Mouse (Mus musculus) neural tube, embryonic 13.5 days (tissue): ENCODE data around the gene Grin2d. TPM values are rescaled to one million over a fixed set of nuclear protein-coding genes. Genes with fewer than 3 reads are reported as not detected.

Experiments
- ATAC-seq: fragments of 200-750 bp; cut with Nextera tagmentation; 2 replicates; pipeline ENCODE4 v1.8.0; 2017; ENCODE audit warnings: low read depth, mild to moderate bottlenecking, moderate TSS enrichment, moderate library complexity
- H3K27ac ChIP-seq: fragments of 300-500 bp; sonication (generic); replicated peaks from 2 replicates; pipeline ENCODE4 v1.5.1; 2015; ENCODE audit warnings: moderate library complexity, mild to moderate bottlenecking, inconsistent platforms
- H3K27me3 ChIP-seq: fragments of 300-500 bp; sonication (generic); 2 replicates; pipeline ENCODE4 v1.6.1; 2015; ENCODE audit warnings: mild to moderate bottlenecking, inconsistent platforms
- H3K36me3 ChIP-seq: fragments of 300-500 bp; sonication (generic); 2 replicates; pipeline ENCODE4 v1.6.1; 2015; ENCODE audit warnings: mild to moderate bottlenecking, inconsistent platforms
- H3K4me1 ChIP-seq: fragments of 300-500 bp; sonication (generic); replicated peaks from 2 replicates; pipeline ENCODE4 v1.6.1; 2015; ENCODE audit warnings: inconsistent platforms
- H3K4me2 ChIP-seq: fragments of 300-500 bp; sonication (generic); 2 replicates; pipeline ENCODE4 v1.6.1; 2015; ENCODE audit warnings: inconsistent platforms, mild to moderate bottlenecking, moderate library complexity
- H3K4me3 ChIP-seq: fragments of 300-500 bp; sonication (generic); 2 replicates; pipeline ENCODE4 v1.5.1; 2015; ENCODE audit warnings: mild to moderate bottlenecking, inconsistent platforms
- H3K9ac ChIP-seq: fragments of 300-500 bp; sonication (generic); 2 replicates; pipeline ENCODE4 v1.6.1; 2015; ENCODE audit warnings: moderate library complexity, mild to moderate bottlenecking, inconsistent platforms
- H3K9me3 ChIP-seq: fragments of 300-500 bp; sonication (generic); 2 replicates; pipeline ENCODE4 v1.6.1; 2016; ENCODE audit warnings: inconsistent platforms
- WGBS: fragments of 180-500 bp; shearing (Covaris S2); methylation state at CpG from one replicate; pipeline ENCODE4 v1.1.7; 2015; 5-methylcytosine and 5-hydroxymethylcytosine counted together
- polyA plus RNA-seq: library from polyadenylated mRNA; unstranded; fragments of >200 nt; fragmentation: Nextera tagmentation; extraction: Ambion mirVana; gene quantifications from 2 replicates; pipeline ENCODE4 v1.2.1, GENCODE M21; 2015

The Grin2d gene
- polyA plus RNA-seq, 1 experiment from 2014 or later = 1.6 TPM

GRCm38 (mm10) chr7:45798931-45799330, 79.2 kb downstream of the Grin2d start:
- ATAC-seq = no peak
- H3K9ac ChIP-seq = no peak overlapping the region
- peaks cover 38% of the 10 kb centered on the region for H3K27me3 ChIP-seq
- H3K4me2 ChIP-seq = peak overlapping the region; percentile 56
- H3K4me3 ChIP-seq = no peak overlapping the region
- H3K4me1 ChIP-seq = peaks cover 23% of the 10 kb centered on the region
- H3K27ac ChIP-seq = no peak overlapping the region
- peaks cover 88% of the 10 kb centered on the region for H3K36me3 ChIP-seq
- WGBS = 57% methylated on average over 7 of the region's 7 CpGs
- H3K9me3 ChIP-seq = no peaks in the 10 kb centered on the region

DNA sequence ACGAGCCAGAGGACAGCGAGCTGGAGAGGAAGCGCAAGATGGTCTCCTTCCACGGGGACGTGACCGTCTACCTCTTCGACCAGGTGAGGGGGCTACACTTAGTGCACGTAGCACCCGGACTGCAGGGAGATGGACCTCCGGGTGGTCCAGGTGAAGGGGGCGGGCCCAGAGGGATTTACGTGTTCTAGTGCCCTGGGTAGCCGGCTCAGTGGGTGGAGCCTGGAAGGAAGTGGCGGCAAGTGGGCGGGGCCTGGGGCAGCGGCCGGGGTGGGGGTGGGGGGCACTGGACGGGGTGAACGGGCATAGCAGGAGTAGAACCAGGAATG, 79.7 kb downstream of the Grin2d start:
- WGBS = 3% methylated on average over 19 of the region's 19 CpGs
- Histone ChIP-seq H3K4me3 (peak overlapping the region; percentile 33), H3K9ac (peak overlapping the region; percentile 68), H3K4me1 (peaks cover 23% of the 10 kb centered on the region), H3K9me3 (no peaks in the 10 kb centered on the region), H3K36me3 (peaks cover 88% of the 10 kb centered on the region), H3K27me3 (peaks cover 41% of the 10 kb centered on the region), H3K27ac (no peak overlapping the region), H3K4me2 (peak overlapping the region; percentile 56)
- ATAC-seq = no peak

GRCm38 (mm10) chr7:45797661-45798510, 80.3 kb downstream of the Grin2d start:
- Histone ChIP-seq H3K4me2 (peak overlapping the region; percentile 56), H3K27ac (no peak overlapping the region), H3K4me3 (peak overlapping the region; percentile 33), H3K27me3 (peaks cover 41% of the 10 kb centered on the region), H3K36me3 (peaks cover 88% of the 10 kb centered on the region), H3K4me1 (peaks cover 23% of the 10 kb centered on the region), H3K9me3 (no peaks in the 10 kb centered on the region), H3K9ac (peak overlapping the region; percentile 68)
- WGBS = 1% methylated on average over 60 of the region's 60 CpGs
- no peak for ATAC-seq

- Histone ChIP-seq H3K9ac (peak overlapping the region; percentile 68), H3K27ac (no peak overlapping the region), H3K9me3 (no peaks in the 10 kb centered on the region), H3K27me3 (peaks cover 41% of the 10 kb centered on the region), H3K36me3 (peaks cover 88% of the 10 kb centered on the region), H3K4me2 (peak overlapping the region; percentile 56; the same call in 1 of the 2 replicates), H3K4me3 (peak overlapping the region; percentile 33; the same call in 1 of the 2 replicates), H3K4me1 (peaks cover 23% of the 10 kb centered on the region)
- 49% methylated on average over 6 of the region's 6 CpGs for WGBS
- no peak for ATAC-seq
Measured at GRCm38 (mm10) chr7:45796950-45797349, 81.2 kb downstream of the Grin2d start.

DNA sequence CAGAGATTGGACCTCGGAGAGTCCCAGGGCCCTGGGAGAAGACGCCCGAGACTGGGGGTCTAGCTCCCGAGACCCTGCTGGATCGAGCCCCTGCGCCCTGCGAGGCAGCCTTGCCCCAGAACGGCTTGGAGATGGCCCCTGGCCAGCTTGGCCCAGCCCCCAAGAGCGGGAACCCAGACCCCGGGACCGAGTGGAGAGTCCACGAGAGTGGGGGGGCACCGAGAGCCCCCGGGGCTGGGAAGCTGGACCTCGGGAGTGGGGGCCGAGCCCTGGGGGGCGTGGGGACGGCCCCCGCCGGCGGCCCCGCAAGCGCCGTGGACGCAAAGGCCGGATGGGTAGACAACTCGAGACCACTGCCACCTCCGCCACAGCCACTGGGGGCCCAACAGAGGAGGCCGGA, 83.2 kb downstream of the Grin2d start:
- Histone ChIP-seq H3K36me3 (peaks cover 90% of the 10 kb centered on the region), H3K9me3 (no peaks in the 10 kb centered on the region), H3K9ac (0 out of 2 replicates have a peak overlapping the region, but pooled peaks have one; percentile 12), H3K4me2 (no peak overlapping the region), H3K4me3 (no peak overlapping the region), H3K27ac (no peak overlapping the region), H3K27me3 (peaks cover 41% of the 10 kb centered on the region), H3K4me1 (peaks cover 23% of the 10 kb centered on the region)
- ATAC-seq = no peak
- WGBS = 93% methylated on average over 29 of the region's 29 CpGs

GRCm38 (mm10) chr7:45793969-45794585, 84.1 kb downstream of the Grin2d start:
- H3K27me3 ChIP-seq = peaks cover 41% of the 10 kb centered on the region
- no peak overlapping the region for H3K9ac ChIP-seq
- no peak overlapping the region for H3K4me3 ChIP-seq
- no peak overlapping the region for H3K4me2 ChIP-seq
- H3K4me1 ChIP-seq = peaks cover 23% of the 10 kb centered on the region
- peaks cover 94% of the 10 kb centered on the region for H3K36me3 ChIP-seq
- no peaks in the 10 kb centered on the region for H3K9me3 ChIP-seq
- no peak for ATAC-seq
- H3K27ac ChIP-seq = no peak overlapping the region
- 89% methylated on average over 41 of the region's 44 CpGs for WGBS

GRCm38 (mm10) chr7:45793240-45793639, 84.9 kb downstream of the Grin2d start:
- WGBS = 85% methylated on average over 24 of the region's 24 CpGs
- no peak overlapping the region for H3K27ac ChIP-seq
- peaks cover 41% of the 10 kb centered on the region for H3K27me3 ChIP-seq
- peaks cover 19% of the 10 kb centered on the region for H3K4me1 ChIP-seq
- no peaks in the 10 kb centered on the region for H3K9me3 ChIP-seq
- no peak for ATAC-seq
- H3K9ac ChIP-seq = no peak overlapping the region
- no peak overlapping the region for H3K4me2 ChIP-seq
- peaks cover 94% of the 10 kb centered on the region for H3K36me3 ChIP-seq
- H3K4me3 ChIP-seq = no peak overlapping the region

DNA sequence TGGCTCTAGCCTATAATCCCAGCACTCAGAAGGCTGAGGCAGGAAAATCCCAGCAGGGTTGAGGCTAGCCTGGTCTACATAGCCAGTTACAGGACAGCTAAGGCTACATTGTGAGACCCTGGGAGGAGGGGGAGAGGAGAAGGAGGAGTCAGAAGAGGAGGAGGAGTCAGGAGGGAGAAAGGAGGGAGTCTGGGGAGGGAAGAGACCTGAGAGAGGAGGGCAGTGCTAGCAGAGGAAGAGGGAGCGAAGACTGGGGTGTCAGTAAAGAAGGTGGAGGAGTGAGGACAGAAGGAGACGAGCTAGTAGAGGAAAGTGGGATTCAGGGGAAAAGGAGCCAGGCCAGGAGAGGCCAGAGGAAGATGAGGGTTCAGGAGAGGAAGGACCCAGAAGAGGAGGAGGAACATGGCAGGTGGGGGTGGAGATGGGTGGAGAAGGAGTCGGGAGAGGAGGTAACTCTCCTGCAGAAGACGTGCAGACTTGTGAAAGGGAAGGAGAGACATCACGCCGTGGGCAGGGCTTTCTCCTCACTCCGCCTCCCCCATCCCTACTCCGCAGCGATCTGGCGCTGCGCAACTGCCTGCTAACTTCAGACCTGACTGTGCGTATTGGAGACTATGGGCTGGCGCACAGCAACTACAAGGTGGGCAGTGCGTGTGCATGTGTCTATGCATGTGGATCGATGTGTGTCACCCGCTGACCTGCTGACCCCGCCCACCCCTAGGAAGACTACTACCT, 86.3 kb downstream of the Grin2d start:
- Histone ChIP-seq H3K36me3 (peaks cover 98% of the 10 kb centered on the region), H3K4me2 (no peak overlapping the region), H3K4me3 (no peak overlapping the region), H3K27me3 (peaks cover 33% of the 10 kb centered on the region), H3K9ac (no peak overlapping the region), H3K27ac (no peak overlapping the region), H3K4me1 (peaks cover 19% of the 10 kb centered on the region), H3K9me3 (no peaks in the 10 kb centered on the region)
- ATAC-seq = no peak
- WGBS = 76% methylated on average over 17 of the region's 17 CpGs

GRCm38 (mm10) chr7:45790721-45791120, 87.5 kb downstream of the Grin2d start:
- H3K27me3 ChIP-seq = peaks cover 21% of the 10 kb centered on the region

DNA sequence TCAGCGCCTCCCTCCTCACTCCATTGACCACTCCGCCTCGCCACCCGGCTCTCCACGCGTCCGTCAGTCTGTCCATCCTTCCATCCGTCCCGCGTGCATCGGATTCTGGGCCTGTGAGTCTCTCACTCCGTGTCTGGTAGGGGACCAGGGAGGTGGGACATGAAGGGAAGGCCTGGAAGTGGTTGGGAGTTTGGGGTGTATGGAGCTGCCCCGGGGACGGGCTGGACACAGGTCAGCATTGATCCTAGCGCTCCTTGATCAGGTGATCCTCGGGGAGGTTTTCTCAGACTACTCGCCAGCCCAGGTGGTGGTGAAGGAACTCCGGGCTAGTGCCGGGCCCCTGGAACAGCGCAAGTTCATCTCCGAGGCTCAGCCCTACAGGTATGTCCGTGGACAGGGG, 90.5 kb downstream of the Grin2d start:
- ATAC-seq = no peak
- peak overlapping the region; percentile 92 for H3K4me2 ChIP-seq
- H3K9ac ChIP-seq = peak overlapping the region; percentile 97; the same call in 1 of the 2 replicates
- 86% methylated on average over 22 of the region's 22 CpGs for WGBS
- peaks cover 43% of the 10 kb centered on the region for H3K4me1 ChIP-seq
- peak overlapping the region; percentile 7; the same call in 1 of the 2 replicates for H3K27ac ChIP-seq
- H3K36me3 ChIP-seq = peaks cover 56% of the 10 kb centered on the region
- no peaks in the 10 kb centered on the region for H3K9me3 ChIP-seq
- peak overlapping the region; percentile 83 for H3K4me3 ChIP-seq
- H3K27me3 ChIP-seq = peaks cover 3% of the 10 kb centered on the region

More at GRCm38 (mm10) chr7:45790721-45791120, 87.5 kb downstream of the Grin2d start:
- no peak for ATAC-seq
- 77% methylated on average over 6 of the region's 6 CpGs for WGBS
- no peak overlapping the region for H3K4me3 ChIP-seq
- H3K9me3 ChIP-seq = no peaks in the 10 kb centered on the region
- H3K36me3 ChIP-seq = peaks cover 86% of the 10 kb centered on the region
- no peak overlapping the region for H3K9ac ChIP-seq
- H3K27ac ChIP-seq = no peak overlapping the region
- H3K4me1 ChIP-seq = peaks cover 26% of the 10 kb centered on the region
- no peak overlapping the region for H3K4me2 ChIP-seq

GRCm38 (mm10) chr7:45786661-45787413, 91.3 kb downstream of the Grin2d start:
- Histone ChIP-seq H3K4me1 (peaks cover 43% of the 10 kb centered on the region), H3K27ac (peak overlapping the region; percentile 98), H3K4me2 (peak overlapping the region; percentile 92), H3K9me3 (no peaks in the 10 kb centered on the region), H3K9ac (peak overlapping the region; percentile 97), H3K36me3 (peaks cover 48% of the 10 kb centered on the region), H3K27me3 (peaks cover 6% of the 10 kb centered on the region), H3K4me3 (peak overlapping the region; percentile 83)
- ATAC-seq = peak; percentile 14; the same call in 1 of the 2 replicates
- 6% methylated on average over 17 of the region's 17 CpGs for WGBS
